Mouse (Mus musculus) heart, embryonic 16.5 days (tissue): Measurements from ENCODE around the gene Sgk1. TPM values are rescaled to one million over a fixed set of nuclear protein-coding genes. Genes with fewer than 3 reads are reported as not detected.

Experiments used
- ATAC-seq: fragments of 200-750 bp; cut with Nextera tagmentation; replicated peaks from 2 replicates; pipeline ENCODE4 v1.8.0; 2017; ENCODE audit warnings: moderate number of reproducible peaks; ENCODE audit not compliant: insufficient read depth, low FRiP score; ENCODE audit errors: extremely low read depth
- H3K27ac ChIP-seq: fragments of 300-500 bp; sonication (generic); 2 replicates; pipeline ENCODE4 v1.5.1; 2014; ENCODE audit warnings: mild to moderate bottlenecking, low read length, control low read depth, moderate library complexity
- H3K27me3 ChIP-seq: fragments of 300-500 bp; sonication (generic); 2 replicates; pipeline ENCODE4 v1.6.1; 2014; ENCODE audit warnings: low read length, mixed read lengths; ENCODE audit not compliant: control insufficient read depth, insufficient read depth
- H3K36me3 ChIP-seq: fragments of 300-500 bp; sonication (generic); 2 replicates; pipeline ENCODE4 v1.6.1; 2014; ENCODE audit not compliant: control insufficient read depth, insufficient read depth
- H3K4me1 ChIP-seq: fragments of 300-500 bp; sonication (generic); 2 replicates; pipeline ENCODE4 v1.6.1; 2014; ENCODE audit warnings: low read length, mixed read lengths; ENCODE audit not compliant: control insufficient read depth, insufficient read depth
- H3K4me2 ChIP-seq: fragments of 300-500 bp; sonication (generic); 2 replicates; pipeline ENCODE4 v1.6.1; 2014; ENCODE audit warnings: low read depth, mild to moderate bottlenecking, control low read depth, low read length
- H3K4me3 ChIP-seq: fragments of 300-500 bp; sonication (generic); 2 replicates; pipeline ENCODE4 v1.5.1; 2014; ENCODE audit warnings: mild to moderate bottlenecking, control low read depth, low read length
- H3K9ac ChIP-seq: fragments of 300-500 bp; sonication (generic); 2 replicates; pipeline ENCODE4 v1.6.1; 2014; ENCODE audit warnings: low read length, control low read depth
- H3K9me3 ChIP-seq: fragments of 300-500 bp; sonication (generic); replicated peaks from 2 replicates; pipeline ENCODE4 v1.6.1; 2016; ENCODE audit warnings: low read length; ENCODE audit not compliant: control insufficient read depth
- WGBS: fragments of 180-500 bp; shearing (Covaris S2); extraction: QIAGEN DNeasy Blood & Tissue Kit; methylation state at CpG from one replicate; pipeline ENCODE4 v1.1.7; 2014; 5-methylcytosine and 5-hydroxymethylcytosine counted together
- polyA plus RNA-seq: library from polyadenylated mRNA; unstranded; fragments of >200 nt; fragmentation: Nextera tagmentation; extraction: Ambion mirVana; gene quantifications from 2 replicates; pipeline ENCODE4 v1.2.1, GENCODE M21; 2015

The Sgk1 gene
- polyA plus RNA-seq, 1 experiment from 2014 or later, result 37.1 TPM

DNA sequence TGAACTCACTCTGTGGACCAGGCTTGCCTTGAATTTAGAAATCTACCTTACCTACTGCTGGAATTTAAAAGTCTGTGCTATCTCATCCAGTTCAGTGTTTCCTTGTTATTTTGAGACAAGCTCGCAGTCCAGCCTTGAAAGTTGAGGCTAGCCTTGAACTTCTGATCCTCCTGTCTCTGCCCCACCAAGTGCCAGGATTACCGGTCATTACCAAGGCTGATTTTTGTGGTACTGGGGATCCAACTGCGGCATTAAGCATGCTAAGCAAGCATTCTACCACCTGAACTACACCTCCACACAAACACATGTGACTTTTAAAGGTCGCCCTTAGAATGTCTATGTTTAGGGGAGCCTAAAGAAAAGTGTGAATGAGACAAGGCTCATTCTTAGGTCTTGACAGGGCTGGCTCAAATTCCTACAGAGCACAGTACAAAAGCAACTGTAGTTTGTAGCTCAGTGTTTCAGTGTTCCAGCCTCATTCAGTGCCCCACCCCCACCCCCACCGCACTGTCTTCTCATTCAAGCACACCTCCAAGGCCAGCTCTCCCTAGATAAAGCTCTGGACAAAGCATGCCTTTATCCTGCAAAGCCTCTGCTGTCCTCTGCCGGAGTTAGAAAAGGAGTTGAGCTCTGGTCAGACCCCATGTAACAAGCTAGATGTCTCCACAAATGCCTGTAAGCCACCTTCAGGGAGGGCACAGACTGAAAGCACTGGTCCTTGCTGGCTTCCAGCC, 36.2 kb downstream of the Sgk1 start:
- Histone ChIP-seq H3K4me1 (peaks cover 3% of the 10 kb centered on the region; the same call in 1 of the 2 replicates), H3K27me3 (no peaks in the 10 kb centered on the region), H3K9me3 (no peaks in the 10 kb centered on the region), H3K27ac (no peak overlapping the region), H3K4me3 (no peak overlapping the region), H3K9ac (no peak overlapping the region), H3K36me3 (no peaks in the 10 kb centered on the region), H3K4me2 (no peak overlapping the region)
- ATAC-seq, result no peak
- 66% methylated on average over 6 of the region's 6 CpGs for WGBS

DNA sequence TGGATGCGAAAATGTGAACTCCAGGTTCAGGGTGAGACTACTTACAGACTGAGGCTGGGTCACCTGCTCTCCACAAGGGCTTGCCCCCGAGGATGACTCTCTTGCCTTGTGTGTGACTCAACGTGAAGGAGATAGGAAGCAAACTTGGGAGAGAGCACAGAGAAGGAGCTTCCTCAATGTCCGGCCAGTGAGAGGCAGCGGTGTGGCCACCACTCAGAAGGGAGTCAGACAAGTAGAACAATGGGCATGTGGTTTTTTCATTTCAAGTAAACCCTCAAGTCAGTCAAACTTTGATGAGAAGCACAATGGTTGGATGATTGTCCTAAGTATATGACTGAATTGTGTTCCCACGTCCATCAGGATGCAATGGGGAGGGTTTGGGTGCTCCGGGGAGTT, 36.8 kb downstream of the Sgk1 start:
- WGBS, result 68% methylated on average over 7 of the region's 7 CpGs
- H3K27ac ChIP-seq, result no peak overlapping the region
- no peaks in the 10 kb centered on the region for H3K36me3 ChIP-seq
- H3K9ac ChIP-seq, result no peak overlapping the region
- peaks cover 8% of the 10 kb centered on the region for H3K4me1 ChIP-seq
- H3K27me3 ChIP-seq, result no peaks in the 10 kb centered on the region
- H3K4me3 ChIP-seq, result no peak overlapping the region
- H3K4me2 ChIP-seq, result no peak overlapping the region
- no peaks in the 10 kb centered on the region for H3K9me3 ChIP-seq
- ATAC-seq, result no peak

DNA sequence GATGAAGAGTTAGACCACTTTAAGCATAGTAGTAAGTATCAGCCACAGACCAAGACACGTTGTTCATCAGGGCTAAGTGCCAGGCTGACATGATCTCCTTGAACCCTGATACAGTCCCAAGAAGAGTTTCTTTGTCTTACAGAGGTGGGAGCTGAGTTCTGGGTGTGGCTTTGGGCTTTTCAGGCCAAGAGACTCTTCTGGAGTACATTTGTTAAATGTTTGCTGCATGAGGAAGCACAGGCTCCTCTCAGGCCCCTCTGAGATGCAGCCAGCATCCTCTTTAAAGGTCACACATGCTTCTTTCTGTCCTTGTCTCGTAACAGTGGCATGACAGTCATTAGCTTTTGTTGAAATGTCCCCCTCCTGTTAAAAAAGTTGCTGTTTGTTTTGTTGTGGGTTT, 38.6 kb downstream of the Sgk1 start:
- H3K4me3 ChIP-seq, result no peak overlapping the region
- H3K9ac ChIP-seq, result no peak overlapping the region
- H3K27me3 ChIP-seq, result no peaks in the 10 kb centered on the region
- 59% methylated on average over 2 of the region's 2 CpGs for WGBS
- peaks cover 9% of the 10 kb centered on the region for H3K4me1 ChIP-seq
- H3K27ac ChIP-seq, result no peak overlapping the region
- H3K9me3 ChIP-seq, result no peaks in the 10 kb centered on the region
- H3K4me2 ChIP-seq, result no peak overlapping the region
- H3K36me3 ChIP-seq, result no peaks in the 10 kb centered on the region
- ATAC-seq, result no peak

DNA sequence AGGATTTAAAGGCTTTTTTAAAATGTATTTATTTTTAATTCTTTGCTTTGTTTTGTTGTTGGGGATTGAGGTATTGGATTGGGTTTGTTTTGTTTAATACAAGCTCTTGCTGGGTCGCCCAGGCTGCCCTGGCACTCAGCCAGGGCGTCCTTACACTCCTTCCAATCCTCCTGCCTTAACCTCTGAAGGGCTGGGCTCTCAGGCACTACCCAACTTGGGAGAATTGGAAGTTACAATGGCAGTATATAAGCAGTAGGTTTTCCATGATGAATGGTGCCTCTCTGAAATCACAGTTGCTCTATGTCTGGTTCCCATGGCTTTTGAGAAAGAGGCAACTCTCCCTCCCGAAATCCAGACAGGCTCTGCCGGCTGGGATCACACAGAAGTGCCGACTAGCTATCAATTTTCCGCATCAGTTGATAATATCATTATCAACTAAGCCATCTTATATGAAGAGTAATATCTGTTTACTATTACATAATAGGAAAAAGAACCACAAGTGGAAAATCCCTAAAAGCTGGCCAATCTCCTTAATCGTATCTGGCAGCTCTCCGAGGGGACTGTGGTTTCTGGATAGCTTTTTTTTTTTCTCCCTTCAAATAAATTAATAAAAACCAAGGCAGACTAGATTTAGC, 40.8 kb downstream of the Sgk1 start:
- H3K9me3 ChIP-seq, result no peaks in the 10 kb centered on the region
- 59% methylated on average over 8 of the region's 8 CpGs for WGBS
- H3K27me3 ChIP-seq, result no peaks in the 10 kb centered on the region
- no peak overlapping the region for H3K4me3 ChIP-seq
- no peak overlapping the region for H3K9ac ChIP-seq
- peak overlapping the region; percentile 44; the same call in 1 of the 2 replicates for H3K27ac ChIP-seq
- no peak for ATAC-seq
- H3K4me2 ChIP-seq, result no peak overlapping the region
- H3K4me1 ChIP-seq, result peaks cover 9% of the 10 kb centered on the region
- no peaks in the 10 kb centered on the region for H3K36me3 ChIP-seq

DNA sequence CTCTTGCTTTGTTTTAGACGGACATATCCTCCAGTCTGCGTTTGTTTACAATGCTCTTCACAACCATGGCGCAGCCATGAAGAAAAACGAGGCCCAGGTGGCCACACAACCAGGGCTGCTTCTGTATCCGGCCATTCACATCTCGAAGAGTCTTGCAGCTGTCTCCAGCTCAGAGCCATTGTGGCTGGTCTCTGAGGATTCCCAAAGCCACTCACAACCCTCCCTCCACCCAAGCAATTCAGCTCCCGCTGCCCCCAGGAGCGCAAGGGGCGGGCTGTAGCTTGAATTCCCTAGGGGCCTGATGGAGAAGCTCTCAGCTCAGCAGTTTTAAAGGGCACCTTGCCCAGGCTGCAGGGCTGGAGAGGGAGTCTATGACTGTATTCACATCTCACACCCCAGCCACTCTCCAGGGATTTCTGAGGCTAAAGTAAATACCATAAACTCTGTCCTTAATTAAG, 41.5 kb downstream of the Sgk1 start:
- peak overlapping the region; percentile 44; the same call in 1 of the 2 replicates for H3K27ac ChIP-seq
- no peaks in the 10 kb centered on the region for H3K9me3 ChIP-seq
- peak overlapping the region; percentile 36; the same call in 1 of the 2 replicates for H3K4me2 ChIP-seq
- peaks cover 9% of the 10 kb centered on the region for H3K4me1 ChIP-seq
- WGBS, result 24% methylated on average over 9 of the region's 9 CpGs
- H3K4me3 ChIP-seq, result no peak overlapping the region
- no peaks in the 10 kb centered on the region for H3K27me3 ChIP-seq
- H3K36me3 ChIP-seq, result no peaks in the 10 kb centered on the region
- ATAC-seq, result peak; percentile 32; the same call in 1 of the 2 replicates
- H3K9ac ChIP-seq, result no peak overlapping the region

DNA sequence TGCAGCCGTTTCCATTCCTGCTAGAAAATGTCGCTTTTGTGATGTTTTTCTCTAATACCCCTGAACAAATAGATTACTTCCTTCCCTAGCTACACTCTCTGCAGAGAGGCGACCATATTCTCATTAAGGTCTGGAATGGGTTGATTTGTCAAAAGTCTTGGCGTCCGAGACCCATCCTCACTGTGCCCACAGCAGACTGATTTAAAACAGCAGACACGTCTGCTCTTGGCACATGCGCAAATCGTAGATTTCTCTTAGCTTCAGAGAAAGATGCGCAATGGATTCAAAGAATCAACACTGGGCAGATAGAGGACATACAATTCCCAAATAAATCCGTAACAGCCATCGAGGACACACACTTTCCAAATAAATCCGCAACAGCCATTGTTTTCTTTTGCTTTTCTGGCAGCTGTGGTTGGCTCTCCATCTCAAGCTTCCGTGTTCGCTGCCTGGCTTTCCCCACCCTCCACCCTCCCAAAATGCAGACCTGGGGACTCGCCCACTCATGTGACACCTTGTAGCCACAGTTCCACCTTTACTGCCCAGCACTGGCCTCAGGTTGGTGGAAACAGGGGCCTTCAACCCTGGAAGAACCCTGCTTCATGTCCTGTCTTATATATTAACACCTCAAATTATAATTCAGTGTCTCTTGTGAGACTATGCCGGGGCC, 42.2 kb downstream of the Sgk1 start:
- ATAC-seq, result no peak
- peaks cover 9% of the 10 kb centered on the region for H3K4me1 ChIP-seq
- no peaks in the 10 kb centered on the region for H3K27me3 ChIP-seq
- no peaks in the 10 kb centered on the region for H3K9me3 ChIP-seq
- no peak overlapping the region for H3K9ac ChIP-seq
- H3K27ac ChIP-seq, result no peak overlapping the region
- H3K36me3 ChIP-seq, result no peaks in the 10 kb centered on the region
- H3K4me3 ChIP-seq, result no peak overlapping the region
- WGBS, result 77% methylated on average over 16 of the region's 16 CpGs
- no peak overlapping the region for H3K4me2 ChIP-seq

DNA sequence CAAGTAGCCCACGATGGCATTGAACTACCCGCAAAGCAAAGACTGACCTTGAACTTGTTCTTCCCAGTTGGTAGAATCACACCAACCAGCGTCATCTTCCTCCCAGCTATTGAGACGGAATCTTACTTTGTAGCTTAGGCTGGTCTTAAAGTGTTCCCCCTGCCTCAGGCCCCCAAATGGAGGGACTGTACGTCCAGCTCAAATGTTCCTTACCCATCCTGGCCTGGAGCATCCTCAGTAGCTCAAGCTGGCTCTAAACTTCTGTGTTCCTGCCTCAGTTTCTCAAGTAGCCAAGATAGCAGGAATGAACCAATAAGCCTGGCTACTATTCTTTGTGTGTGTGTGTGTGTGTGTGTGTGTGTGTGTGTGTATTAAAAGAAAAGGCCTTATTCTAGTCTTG, 45.0 kb downstream of the Sgk1 start:
- Histone ChIP-seq H3K27ac (no peak overlapping the region), H3K27me3 (no peaks in the 10 kb centered on the region), H3K9ac (no peak overlapping the region), H3K4me2 (no peak overlapping the region), H3K9me3 (no peaks in the 10 kb centered on the region), H3K4me1 (peaks cover 9% of the 10 kb centered on the region), H3K36me3 (no peaks in the 10 kb centered on the region), H3K4me3 (no peak overlapping the region)
- ATAC-seq, result no peak
- 58% methylated on average over 5 of the region's 5 CpGs for WGBS

DNA sequence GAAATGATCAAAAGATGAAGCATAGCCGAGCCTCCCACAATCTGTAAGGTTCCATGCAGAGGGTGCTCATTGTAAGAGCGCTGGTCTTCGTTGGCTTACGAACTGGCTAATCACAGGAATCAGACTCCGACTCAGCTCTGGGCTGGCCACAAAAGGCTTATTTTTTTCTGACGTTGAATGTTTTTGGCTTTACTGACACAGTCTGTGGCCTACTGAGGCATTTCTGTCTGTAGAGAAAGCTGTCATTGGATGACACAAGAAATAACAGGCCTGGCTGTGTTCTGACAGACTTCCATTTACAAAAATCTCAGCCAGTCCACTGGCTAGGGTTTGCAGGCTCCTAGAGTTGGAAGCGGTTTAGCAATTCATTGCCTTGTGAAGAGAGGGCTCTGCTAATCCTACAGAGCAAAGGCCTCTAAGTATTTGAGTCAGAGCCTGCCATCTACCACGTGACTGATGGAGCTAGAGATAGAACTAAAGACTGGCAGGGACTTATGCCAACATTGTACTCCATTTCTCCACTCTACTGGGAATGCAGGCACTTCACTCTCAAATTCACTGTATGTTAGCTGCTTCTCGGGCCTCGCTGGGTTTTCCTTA, 48.9 kb downstream of the Sgk1 start:
- no peak overlapping the region for H3K4me3 ChIP-seq
- no peak overlapping the region for H3K27ac ChIP-seq
- no peak overlapping the region for H3K4me2 ChIP-seq
- no peaks in the 10 kb centered on the region for H3K4me1 ChIP-seq
- 80% methylated on average over 10 of the region's 10 CpGs for WGBS
- no peak overlapping the region for H3K9ac ChIP-seq
- H3K9me3 ChIP-seq, result no peaks in the 10 kb centered on the region
- no peaks in the 10 kb centered on the region for H3K36me3 ChIP-seq
- H3K27me3 ChIP-seq, result no peaks in the 10 kb centered on the region
- no peak for ATAC-seq
